Mouse (Mus musculus) heart, postnatal 0 days (tissue): ENCODE measurements around the gene Adgrg7.

ENCODE experiments used
- CTCF ChIP-seq: IDR thresholded peaks from 2 replicates; pipeline ENCODE4 v1.5.1; 2016; ENCODE audit warnings: antibody characterized with exemption, control low read depth, low read depth
- EP300 ChIP-seq: IDR thresholded peaks from 2 replicates; pipeline ENCODE4 v1.6.1; 2016; ENCODE audit warnings: antibody characterized with exemption, low read depth

GRCm38 (mm10) chr16:56715608-56716007 is 80.0 kb downstream of the Adgrg7 start:
- TF ChIP-seq EP300, result no peak
- no peak for TF ChIP-seq CTCF
